Mouse (Mus musculus) urinary bladder, postnatal 0 days (tissue): ENCODE data around the gene Cd180. TPM values are rescaled to one million over a fixed set of nuclear protein-coding genes. Genes with fewer than 3 reads are reported as not detected.

Source experiments
- polyA plus RNA-seq: library from polyadenylated mRNA; unstranded; fragments of >200 nt; fragmentation: Nextera tagmentation; extraction: Ambion mirVana; gene quantifications from 2 replicates; pipeline ENCODE4 v1.2.1, GENCODE M21; 2015

Cd180 gene
- 0.83 and 1.3 TPM in 2 replicates for polyA plus RNA-seq

DNA sequence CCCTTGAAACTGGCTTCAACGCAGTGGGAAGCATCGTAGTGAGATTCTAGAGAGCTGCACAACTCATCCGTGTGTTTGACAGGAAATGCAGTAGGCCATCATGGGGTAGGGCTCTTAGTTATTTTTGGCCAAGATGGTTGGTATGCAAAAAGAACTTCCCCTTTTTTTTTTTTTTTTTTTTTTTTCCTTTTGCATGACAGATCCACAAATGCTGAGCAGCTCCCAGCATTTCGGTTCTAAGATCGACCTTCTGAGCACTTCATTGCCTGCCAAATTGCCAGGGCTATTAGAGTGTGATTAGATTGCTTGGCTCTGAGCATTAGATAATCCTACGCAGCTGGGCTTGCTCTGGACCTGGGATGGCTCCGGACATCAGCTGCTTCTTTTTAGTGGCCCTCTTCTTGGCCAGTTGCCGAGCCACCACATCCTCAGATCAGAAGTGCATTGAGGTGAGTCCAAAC is at the start of gene Cd180:
Cd180 (plus strand) TSS at position 218 of the 461 bp plus-strand sequence.

